Mouse (Mus musculus): Measurements from ENCODE around the gene Rhebl1.

Gene Rhebl1

DNA sequence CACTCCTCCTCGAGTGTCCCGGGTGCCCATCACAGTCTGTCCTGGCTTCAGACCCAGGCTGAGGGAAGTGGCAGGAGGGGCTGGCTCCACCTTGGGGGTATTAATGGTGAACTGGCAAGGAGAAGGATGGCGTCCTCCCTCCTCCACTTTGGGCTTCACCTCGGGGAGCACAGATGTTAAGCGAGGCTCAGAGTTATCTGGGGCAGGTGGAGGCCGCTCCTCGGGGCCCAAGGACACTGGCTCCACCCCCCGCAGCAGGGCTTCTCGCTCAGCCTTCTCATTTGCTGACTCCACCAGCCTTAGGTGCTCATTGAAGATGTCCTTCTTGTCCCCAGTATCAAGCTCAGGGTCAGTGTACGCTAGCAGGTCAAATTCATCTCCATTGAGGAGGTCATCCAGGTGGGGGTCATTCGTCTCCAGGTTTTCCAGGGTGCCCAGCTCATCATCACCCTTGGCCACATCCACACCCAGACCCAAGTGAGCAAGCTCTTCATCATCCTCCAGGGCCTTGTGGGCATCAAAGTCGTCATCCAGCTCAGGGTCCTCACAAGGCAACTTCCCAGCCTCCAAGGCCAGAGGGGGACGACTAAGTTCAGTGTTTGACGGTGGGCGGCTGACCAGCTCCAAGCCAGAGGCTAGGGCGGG, 44.3 kb downstream of the Rhebl1 start:
- DNase-seq (ENCODE audit: low spot score): peak; percentile 16

DNA sequence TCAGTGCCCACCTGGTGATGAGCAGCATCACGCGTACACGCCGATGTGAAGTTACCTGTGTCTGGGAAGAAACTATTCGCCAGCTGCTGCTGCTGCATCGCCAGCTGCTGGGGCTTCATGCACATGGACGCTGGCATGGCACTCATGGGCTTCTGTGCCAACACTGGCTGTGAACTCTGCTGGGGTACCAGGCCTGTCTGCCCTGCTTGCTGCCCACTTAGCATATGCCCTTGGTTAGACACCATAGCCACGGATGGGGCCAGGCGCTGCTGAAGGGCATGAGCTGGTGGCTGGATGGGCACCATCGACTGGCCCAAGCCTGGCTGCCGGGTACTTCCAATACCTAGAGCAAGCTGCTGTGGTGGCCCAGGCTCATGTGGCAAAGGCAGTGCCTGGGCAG, 45.2 kb downstream of the Rhebl1 start:
- DNase-seq (ENCODE audit: low spot score): no peak

DNA sequence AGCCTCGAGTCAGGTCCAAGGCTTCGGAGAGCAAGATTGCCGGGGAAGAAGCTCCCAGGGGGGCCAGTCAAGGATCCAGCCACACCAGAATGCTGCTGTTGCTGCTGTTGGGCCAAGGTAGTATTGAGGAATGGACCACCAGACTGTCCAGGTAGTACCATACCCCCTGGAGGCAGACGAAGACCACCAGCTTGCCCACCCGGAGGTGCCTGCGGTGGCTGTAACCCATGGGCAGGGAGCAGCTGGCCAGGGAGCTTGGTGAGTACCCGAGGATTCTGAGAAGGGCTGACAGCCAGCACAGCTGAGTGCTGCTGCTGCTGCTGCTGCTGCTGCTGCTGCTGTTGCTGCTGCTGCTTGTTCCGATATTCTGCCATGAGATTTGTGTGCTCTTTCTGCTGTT, 48.2 kb downstream of the Rhebl1 start:
- DNase-seq (ENCODE audit: low spot score): no peak

DNA sequence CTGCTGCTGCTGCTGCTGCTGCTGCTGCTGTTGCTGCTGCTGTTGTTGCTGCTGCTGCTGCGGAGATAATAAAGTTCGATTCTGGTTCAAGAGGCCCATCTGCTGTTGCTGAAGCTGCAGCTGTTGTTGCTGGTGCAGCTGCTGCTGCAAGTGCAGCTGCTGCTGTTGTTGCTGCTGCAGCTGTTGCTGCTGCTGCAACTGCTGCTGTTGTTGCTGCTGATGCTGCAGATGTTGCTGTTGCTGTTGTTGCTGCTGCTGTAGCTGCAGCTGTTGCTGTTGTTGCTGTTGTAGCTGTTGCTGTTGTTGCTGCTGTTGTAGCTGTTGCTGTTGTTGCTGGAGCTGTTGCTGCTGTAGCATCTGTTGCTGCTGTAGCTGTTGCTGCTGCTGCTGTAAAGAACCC, 49.2 kb downstream of the Rhebl1 start:
- no peak for DNase-seq (ENCODE audit: low spot score)

DNA sequence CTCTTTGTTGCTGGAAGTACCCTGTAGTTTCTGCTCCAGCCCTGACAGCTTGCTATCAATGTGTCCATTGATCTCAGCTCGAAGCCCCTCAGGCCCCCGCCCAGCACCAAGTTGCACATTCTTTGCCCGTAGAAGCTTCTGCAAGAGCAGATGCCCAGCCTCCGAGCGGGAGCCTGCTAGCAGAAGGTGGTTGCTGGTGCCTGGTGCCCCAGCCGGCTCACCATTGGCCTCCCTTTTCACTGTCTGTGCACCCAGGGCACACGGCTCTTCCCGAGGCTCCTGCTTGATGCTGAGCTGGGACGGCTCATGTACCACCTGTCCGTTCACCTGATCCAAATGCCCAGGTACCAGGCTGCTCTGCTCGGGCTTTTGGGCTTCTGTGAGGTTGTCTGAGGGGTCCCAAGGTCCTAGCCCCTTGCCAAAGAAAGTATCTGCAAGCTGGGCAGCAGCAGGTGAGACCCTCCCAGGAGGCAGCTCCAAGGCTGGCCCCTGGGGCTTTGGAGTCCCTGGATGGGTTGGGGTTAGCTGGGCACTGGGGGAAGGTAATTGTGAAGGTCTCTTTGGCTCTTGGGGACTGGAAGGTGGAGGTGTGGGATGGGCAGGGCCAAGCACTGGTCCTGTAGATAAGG, 50.6 kb downstream of the Rhebl1 start:
- no peak for DNase-seq (ENCODE audit: low spot score)

DNA sequence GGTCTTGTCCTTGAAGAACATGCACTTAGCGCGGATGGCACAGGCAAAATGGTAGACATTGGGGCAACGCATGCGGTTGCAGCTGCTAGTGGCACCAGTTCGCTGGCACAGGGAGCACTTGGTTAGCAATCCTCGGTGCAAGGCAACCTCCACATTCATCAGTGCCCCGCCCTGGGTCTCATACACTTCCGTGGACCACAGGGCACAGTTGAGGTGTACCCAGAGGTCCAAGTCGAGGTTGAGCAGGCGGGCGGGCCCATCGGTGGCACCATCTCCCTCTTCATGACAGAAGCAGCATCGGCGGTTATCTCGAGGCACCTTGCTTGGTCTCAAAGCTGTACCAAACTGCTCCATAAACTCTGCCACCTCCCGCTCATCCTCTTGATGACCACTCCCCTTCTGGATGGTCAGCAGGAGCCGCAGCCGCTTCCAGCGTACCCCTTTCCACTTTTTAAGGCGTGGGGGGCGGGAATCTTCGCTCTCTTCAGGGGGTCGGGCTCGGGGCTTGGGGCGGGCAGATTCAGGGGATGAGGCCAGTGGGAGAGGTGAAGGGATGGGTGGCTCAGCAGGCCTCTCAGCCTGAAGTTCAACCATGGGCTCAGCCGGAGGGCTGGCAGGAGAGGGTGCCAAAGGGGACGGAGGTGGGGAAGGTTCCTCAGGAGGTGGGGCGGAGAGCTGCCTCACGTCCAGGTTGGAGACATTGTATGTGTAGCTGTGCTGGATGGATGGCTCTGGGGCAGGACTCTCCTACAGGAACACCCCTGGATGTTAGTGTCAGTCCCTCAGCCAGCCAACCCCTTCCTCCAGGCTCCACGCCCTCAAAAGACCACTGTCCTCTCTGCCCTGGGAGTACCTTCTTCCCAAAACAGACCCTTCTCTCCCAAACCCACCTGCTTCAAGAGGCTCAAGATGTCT, 54.4 kb downstream of the Rhebl1 start:
- DNase-seq (ENCODE audit: low spot score): no peak

DNA sequence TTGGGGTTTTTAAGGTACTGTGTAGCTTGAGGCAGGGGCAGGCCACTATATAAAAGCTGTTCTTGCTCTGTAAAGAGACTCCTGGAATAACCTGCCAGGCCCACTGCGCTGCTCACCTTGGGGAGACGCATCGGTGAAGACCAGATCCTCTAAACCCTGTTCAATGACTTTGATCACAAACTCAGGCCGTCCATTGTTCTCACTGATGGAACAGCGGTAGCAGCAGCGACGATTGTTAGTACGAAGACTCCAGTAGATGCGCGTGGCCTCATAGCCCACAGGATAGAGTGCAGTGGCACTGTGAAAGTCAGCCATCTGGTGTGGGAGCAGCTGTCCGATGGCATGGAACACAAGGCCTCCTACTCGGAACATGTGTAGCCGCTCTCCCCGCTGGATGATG, 55.2 kb downstream of the Rhebl1 start:
- no peak for DNase-seq (ENCODE audit: low spot score)

DNA sequence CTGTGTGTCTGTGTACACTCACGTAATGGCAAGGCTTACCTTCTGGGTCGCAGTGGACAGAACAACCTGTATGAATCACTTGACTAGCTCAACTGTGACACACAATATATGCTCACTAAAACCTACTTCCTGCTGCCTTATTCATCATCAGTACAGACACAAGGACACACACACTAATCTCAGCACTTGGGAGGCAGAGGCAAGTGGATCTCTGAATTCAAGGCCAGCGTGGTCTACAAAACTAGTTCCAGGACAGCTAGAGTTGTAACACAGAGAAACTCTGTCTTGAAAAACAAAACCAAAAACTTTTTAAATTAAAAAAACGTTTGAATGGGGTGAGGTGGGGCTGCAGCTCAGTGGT, 56.6 kb downstream of the Rhebl1 start:
- DNase-seq (ENCODE audit: low spot score): no peak

DNA sequence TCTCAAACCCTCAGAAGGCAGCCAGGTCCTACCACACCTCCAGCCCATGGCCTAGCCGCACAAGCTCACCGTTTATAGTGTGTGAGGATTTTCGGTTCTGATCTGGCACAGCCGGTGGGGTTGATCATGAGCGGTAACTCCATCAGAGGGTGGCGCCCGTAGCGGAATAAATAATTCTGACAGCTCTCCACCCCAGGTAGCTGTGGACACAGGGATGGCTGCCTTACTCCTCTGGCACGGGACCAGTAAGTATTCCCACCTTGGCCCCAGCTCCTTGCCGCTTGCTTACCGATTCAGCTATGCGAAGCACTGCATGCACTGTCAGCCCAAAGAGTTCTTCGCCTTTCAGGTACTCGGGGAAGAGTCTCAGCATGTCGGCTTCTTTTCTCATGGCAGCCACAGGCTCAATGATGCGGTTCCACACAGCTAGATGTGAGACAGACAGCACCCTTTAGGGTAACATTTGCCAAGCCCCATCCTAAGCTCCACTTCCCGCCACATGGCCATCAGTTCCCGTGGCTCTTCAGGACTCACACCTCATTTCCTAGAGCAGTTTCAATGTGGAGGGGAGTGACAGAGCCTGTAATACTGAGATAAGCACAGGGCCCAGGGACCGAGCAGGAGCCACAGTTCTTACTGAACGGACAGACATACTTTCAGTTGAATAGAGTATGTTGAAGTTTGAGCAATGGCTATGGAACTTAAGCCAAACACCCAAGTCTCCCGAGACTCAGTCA, 57.2 kb downstream of the Rhebl1 start:
- no peak for DNase-seq (ENCODE audit: low spot score)

DNA sequence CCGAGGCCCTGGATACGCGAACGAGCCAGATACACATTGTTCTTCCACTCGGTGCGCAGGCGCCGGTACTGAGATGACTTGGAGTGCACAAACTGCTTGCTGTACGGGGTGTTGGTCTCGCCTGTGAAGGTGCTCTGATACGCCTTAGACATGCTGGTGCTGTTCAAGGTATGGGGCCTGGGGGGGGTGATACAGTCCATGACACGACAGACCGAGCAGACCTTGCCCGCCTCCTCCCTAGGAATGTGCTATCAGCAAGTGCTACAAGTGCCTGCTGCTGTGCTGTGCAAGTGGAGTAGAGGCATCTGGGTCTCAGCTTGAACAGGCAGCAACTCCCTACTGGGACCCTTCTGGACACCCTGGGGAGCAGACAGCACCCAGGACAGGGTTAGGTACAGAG, 59.0 kb downstream of the Rhebl1 start:
- no peak for DNase-seq (ENCODE audit: low spot score)

DNA sequence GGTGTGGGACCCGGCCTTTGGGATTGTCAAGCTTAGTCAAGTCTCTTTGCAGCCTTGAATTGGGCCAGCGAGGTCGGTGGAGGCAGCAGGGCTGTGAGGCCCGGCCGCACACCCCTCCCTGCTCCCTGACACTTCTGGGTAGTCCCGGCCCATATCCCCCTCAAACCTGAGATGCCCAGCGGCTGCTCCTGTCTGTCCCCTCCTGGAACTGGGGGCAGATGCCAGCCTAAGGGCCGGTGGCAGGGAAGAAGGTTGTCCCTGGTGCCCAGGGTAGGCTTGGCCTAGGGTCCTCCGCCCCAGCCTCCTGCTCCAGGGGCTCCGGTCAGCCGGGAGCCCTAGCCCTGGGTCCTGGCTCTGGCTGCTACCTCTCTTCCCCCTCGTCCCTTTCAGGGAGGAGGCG, 60.3 kb downstream of the Rhebl1 start:
- no peak for DNase-seq (ENCODE audit: low spot score)

DNA sequence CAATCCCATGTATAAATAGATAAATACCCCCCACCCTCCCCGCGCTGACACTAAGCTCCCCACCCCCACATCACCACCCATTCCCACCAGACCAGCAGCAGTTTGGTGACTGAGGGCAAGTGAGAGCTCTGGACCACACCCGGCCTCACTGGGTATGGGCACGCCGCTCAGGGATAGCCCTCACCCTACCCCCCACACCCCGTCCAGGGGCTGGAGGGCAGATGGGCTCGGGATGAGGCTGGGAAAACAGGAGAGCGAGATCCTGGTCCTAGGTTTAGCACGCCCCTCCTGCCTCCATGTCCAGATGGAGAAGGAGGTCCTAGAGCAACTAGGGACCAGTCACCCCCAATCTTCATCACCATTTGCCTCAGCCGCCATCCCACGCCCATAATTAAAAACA, 61.1 kb downstream of the Rhebl1 start:
- no peak for DNase-seq (ENCODE audit: low spot score)

DNA sequence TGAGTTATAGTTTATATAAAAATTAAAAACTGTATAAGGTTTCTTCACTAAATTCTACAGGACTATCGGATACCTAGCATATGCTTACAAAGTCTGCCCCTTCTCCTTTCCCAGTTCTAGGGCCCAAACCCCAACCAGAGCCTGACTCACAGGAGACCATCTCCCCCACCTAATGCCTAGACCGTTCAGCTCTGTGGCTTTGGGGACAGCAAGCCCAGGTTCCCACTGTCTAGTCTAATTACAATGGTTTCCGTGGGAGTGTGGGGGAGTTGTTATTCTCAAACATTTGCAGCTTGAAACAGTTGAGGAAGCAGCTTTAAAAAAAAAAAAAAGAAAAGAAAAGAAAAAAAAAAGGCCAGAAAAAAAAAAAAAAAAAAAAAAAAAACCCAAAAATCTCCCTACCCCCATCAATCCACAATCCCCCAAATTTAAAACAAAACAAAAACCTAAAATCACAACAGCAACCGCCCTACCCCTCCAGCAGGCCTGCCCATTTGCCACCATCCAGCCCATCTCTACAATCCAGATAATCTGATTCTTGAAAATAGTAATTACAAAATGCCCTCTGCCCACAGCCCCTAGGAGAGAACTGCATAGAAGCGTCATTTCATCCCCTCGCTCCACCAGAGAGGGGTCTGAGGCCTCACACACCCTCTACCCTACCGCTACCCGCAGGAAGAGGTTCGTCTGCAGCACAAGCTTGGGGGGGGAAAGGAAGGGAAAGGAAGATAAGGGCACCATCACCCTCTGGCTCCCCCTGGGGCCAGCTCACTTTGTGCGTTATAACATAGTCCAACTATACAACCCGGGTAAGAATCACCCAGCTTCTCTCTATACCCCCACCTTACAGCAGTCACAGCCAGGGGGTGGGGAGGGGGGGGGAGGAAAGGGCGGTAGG, 61.9 kb downstream of the Rhebl1 start:
- DNase-seq (ENCODE audit: low spot score): no peak

DNA sequence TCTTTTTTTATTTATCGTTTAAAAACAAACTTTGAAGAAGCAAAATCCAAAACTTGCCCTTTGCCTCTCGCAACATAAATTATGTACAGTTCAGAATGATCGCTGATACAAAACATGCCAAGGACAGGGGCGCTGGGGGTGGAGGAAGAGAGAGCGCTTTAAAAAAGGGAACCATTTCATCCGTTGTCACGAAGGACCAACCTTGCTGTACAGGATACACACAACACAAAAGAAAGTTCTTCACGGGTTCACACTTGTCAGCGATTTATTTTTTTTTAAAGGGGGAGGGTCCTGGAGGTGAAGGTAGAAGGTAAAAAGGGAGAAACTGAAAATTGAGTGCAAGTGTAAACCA, 62.7 kb downstream of the Rhebl1 start:
- no peak for DNase-seq (ENCODE audit: low spot score)

DNA sequence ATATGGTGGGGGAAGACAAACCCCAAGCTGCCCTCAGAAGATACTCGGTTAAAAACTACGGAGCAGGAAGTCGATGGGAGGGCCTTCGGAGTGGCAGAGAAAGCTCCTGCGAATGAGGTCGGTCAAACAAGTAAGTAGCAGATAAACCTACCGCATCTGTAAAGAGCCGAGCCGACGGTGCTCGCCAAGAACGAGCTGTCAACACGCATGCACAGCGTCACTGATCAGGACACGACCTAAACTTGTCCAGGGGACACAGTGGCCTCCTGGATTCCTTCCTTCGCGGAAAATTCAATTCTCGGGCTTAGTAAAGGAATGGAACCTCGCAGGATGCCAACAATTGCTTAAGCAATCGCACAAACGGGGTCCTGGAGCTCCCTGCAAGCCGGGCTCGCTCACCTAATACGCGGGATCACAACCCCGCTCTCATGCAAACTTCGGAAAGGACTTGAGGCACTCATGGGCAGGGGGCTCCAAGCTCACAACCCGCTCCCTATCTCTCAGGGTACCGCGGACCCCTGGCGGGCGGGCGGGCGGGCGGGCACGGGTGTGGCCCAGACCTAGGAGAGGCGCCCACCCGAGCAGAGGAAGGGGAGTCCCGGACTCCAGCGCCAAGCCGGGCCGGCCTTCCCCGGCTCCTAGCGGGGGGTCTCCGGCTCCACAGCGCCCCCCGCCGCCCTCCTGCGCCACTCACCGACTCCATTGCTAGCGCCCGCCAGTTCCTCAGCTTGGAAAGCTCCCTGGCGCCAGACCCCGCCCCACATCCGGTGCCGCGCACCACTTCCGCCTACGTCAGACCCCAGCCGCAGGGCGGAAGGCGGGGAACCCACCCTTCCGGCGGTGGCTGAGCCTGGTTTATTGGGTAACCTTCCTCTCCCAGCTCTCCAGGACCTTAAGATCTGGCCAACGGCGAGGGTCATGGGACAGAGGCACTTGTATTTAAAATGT, 63.3 kb downstream of the Rhebl1 start, which contains the start of gene Prkag1:
Gene Prkag1, minus strand, starts transcription at position 786 of the 948 bp plus-strand sequence.
- DNase-seq (ENCODE audit: low spot score): peak; percentile 95

All from ovary, postnatal 36 days (tissue).